Mouse (Mus musculus): ENCODE data around the gene Tnfrsf1b.

The Tnfrsf1b gene

DNA sequence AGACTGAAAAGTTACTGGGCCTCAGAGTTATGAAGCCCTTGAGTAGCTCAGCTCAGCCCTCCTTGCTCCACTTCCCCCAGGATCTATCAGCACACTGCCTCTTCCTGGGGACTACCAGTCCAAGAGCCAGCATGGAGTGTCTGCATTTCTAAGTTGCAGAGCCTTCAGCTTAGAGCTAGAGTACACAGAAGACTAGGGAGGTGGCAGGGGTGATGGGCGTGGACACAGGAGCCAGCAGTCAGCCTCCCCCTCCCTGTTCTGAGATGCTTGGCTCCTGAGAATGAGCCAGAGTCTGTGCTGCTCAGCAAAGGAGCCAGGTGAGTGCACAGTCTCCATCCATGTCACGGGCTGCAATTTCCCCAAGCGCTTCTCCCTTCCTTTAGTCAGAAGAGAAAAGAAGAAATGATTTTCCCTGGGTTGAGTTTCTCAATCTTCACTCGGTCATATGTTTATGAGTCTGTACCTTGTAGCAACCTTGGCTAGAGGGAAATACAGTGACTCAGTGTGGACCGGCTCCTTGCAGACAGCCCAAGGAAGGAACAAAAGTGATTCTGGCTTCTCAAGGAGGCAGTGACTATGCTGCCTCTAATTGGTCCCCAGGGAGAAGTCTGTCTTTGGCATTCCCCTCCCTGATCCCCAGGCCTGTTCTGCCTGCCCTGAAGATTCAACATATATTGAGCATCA lies 11.2 kb upstream of the Tnfrsf1b start:
- in situ Hi-C loops (cut with MboI, MseI) = no loop called here

DNA sequence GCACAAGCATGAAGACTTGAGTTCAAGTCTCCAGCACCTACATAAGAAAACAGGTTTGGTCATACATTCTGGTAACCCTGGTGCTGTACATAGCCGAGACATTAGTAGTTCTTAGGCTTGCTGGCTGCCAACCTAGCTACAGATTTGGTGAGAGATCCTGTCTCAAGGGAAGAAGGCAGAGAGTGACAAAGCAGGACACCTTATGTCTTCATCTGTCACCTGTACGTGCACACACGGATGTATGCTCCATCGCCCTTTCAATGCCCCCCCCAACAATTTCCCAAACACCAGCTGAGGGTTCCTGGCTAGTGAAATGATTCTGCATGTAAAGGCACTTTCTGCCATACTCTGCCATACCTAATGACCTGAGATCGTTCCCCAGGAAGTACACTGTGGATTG lies 9.5 kb upstream of the Tnfrsf1b start:
- in situ Hi-C loops (cut with MboI, MseI) = no loop called here

- in situ Hi-C loops (cut with MboI, MseI) = no loop called here
Observed at GRCm38 (mm10) chr4:145254418-145254817, 7.7 kb upstream of the Tnfrsf1b start.

DNA sequence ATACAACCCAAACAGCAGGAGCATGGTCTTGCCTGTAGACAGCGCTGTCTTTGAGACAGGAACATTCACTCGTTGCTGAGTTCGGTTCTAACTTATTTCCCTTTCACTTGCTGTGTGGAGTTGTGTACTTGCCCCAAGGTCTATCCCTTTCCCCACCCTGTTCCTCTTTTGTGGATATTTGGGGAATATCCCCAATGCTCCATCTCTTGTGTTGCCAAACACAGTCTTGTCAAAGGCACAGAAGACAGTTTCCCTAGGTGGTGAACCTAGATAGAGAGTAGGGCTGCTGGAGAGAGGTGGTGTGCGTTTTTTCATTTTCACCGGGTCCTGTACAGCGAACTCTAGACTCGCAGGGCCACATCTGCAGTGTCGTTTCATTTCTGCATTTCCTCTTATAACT lies 5.9 kb upstream of the Tnfrsf1b start:
- in situ Hi-C loops (cut with MboI, MseI) = no loop called here

DNA sequence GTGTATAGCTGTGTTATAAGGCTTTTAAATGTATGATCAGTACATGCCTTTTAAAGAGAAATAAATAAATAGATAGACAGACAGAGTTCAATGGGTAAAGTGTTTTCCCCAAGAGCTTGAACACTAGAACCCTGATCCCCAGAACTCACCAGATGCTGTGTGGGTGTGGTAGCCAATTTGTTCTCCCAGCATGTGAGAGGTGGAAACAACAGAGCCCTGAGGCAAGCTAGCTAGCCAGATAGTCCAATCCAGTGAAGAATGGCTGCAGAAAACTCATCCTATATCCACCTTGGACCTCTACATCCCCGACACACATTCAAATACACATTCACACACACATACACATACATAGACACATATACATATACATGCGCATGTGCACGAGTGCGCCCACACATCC lies 4.9 kb upstream of the Tnfrsf1b start:
- in situ Hi-C loops (cut with MboI, MseI) = no loop called here

GRCm38 (mm10) chr4:145250002-145250401 lies 3.3 kb upstream of the Tnfrsf1b start:
- in situ Hi-C loops (cut with MboI, MseI) = no loop called here

GRCm38 (mm10) chr4:145247556-145247955 lies 886 bp upstream of the Tnfrsf1b start:
- in situ Hi-C loops (cut with MboI, MseI) = no loop called here

- in situ Hi-C loops (cut with MboI, MseI) = no loop called here
Observed at GRCm38 (mm10) chr4:145245581-145245980, 1.1 kb downstream of the Tnfrsf1b start.

GRCm38 (mm10) chr4:145244676-145245075 lies 2.0 kb downstream of the Tnfrsf1b start:
- in situ Hi-C loops (cut with MboI, MseI) = no loop called here

GRCm38 (mm10) chr4:145242719-145243350 lies 3.8 kb downstream of the Tnfrsf1b start:
- in situ Hi-C loops (cut with MboI, MseI) = no loop called here

DNA sequence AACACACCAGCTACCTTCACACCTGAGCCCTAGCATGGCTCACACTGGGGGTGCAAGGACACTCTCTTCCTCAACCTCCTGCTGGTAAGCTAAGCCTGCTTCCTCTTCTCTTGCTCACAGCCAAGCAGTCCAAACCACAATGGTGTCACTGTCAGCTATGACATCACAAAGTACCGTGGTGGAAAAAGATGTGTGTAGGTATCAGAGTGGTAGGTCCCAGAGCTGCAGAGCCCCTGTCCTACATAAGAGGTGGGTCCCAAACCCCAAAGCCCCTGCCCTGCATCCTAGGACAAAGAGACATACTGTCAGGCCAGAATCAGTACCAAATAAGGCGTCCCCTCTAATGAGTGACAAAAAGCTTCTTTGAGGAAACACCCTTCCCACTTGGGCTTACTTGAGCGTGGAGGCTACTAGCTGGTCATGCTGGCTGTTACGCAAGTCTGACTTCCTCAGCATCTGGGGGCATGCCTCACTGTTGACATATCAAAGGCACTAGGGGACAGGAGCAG lies 5.9 kb downstream of the Tnfrsf1b start:
- in situ Hi-C loops (cut with MboI, MseI) = no loop called here

GRCm38 (mm10) chr4:145239049-145239830 lies 7.4 kb downstream of the Tnfrsf1b start:
- in situ Hi-C loops (cut with MboI, MseI) = no loop called here

GRCm38 (mm10) chr4:145236027-145236426 lies 10.6 kb downstream of the Tnfrsf1b start:
- in situ Hi-C loops (cut with MboI, MseI) = no loop called here

GRCm38 (mm10) chr4:145233487-145234228 lies 13.0 kb downstream of the Tnfrsf1b start:
- in situ Hi-C loops (cut with MboI, MseI) = no loop called here

DNA sequence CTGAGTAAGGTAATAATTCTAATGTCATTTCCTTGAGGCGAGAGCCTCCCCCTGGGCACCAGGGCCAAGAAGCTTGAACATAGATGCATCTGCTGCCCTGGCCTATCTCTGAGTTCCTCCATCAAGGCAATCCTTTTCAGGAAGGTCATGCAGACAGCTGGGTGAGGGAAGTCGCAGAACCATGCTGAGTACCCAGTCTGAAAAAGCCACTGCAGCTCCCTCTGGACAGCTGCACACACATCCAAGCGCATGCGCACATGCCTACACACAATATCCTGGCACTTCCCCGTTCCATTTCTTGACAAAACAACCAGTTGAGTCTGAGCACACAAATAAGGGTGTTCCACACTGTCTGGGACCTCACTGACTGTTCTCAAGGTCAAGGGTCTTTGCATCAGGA lies 14.9 kb downstream of the Tnfrsf1b start:
- in situ Hi-C loops (cut with MboI, MseI) = no loop called here

GRCm38 (mm10) chr4:145230647-145231046 lies 16.0 kb downstream of the Tnfrsf1b start:
- in situ Hi-C loops (cut with MboI, MseI) = no loop called here

DNA sequence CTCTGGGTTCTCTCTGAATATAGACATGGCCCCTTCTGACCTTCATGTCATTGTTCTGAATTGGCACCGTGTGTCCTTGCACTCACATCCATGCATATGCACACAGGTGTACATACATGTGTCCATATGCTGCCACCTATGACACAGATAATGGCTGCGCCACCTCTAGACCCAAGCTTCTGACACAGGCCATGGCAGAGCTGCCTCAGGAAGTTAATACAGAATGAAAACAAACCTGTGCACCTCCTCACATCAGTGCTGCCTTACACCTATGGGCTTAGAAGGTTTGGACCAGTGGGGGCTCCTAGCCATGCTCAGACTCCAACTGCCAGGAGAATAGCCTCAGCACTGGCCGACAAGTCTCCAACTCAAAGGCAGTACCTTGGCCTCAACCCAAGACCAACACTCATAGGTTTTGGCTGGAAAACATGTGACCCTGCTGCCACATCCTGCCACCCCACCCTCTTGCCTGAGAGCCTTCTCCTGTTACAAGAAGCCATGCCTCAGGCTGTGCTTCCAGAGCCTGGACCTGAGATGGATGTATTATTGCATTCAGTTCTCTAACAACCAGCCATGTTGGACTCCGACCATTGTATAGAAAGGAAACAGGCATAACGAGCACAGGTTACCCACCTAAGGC lies 17.0 kb downstream of the Tnfrsf1b start:
- in situ Hi-C loops (cut with MboI, MseI) = no loop called here

DNA sequence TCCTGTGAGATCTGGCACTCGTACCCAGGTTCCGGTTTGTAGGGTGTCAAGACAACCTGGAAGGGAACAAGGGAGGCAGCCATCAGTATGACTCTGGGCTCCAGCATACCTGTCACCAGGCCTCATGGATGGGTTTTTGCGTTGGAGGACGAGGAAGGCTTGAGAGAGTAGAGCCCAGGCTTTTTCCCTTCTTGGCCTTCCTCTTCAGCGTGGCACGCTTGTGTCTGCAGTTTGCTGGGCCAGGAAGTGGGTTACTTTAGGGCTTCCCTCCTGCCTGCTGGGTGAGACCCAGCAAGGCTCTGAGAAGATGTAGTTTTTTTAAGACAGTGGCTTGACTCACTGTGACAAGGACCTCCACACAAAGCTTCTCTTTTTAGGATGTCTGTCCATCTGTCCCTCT lies 17.6 kb downstream of the Tnfrsf1b start:
- in situ Hi-C loops (cut with MboI, MseI) = no loop called here

DNA sequence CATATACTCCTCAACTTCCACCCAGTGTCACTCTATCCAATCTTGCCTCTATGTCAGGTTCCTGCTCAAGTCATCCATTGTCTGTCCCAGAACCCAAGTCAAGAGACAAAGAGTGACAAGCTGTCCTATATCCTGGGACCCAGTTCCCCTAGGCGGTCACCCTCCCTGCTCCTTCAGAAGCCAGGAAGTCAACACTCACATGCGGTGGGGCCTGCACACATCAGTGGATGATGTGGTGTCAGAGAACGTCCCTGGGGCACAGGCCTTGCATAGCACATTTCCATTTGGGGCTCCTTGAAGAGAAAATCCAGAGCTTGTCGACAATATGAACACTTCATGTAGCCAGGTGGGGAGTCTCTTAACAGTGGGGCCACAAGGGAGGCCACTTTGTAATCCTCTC lies 22.1 kb downstream of the Tnfrsf1b start:
- in situ Hi-C loops (cut with MboI, MseI) = no loop called here

DNA sequence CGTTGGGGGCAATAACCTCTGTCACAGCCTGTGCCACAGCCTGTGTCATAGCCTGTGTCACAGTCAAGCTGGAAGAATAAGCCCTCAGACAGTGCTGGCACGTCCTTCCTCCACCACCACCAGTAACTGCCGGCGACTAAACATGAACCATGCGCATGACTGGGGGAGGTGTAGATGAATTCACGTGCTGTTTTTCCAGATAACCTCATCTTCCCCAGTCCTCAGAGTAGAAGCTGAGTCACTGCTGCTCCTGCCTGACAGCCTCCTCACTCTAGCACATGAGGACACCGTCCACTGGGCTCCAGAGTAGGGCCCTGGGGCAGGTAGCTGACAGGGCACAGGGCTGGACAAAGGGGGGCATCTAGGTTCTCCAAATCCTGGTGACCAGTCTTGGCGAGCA lies 24.6 kb downstream of the Tnfrsf1b start:
- in situ Hi-C loops (cut with MboI, MseI) = no loop called here

- in situ Hi-C loops (cut with MboI, MseI) = no loop called here
Observed at GRCm38 (mm10) chr4:145221379-145221778, 25.3 kb downstream of the Tnfrsf1b start.

Data from T-helper 2 cell (primary cell).